Mouse (Mus musculus): ENCODE measurements at regions not wholly inside any gene's neighbourhood (a gene's known extent, or its start where the extent isn't known, plus 50 kb on each side); places are given as distances from the start of the nearest gene placed in this dataset.

DNA sequence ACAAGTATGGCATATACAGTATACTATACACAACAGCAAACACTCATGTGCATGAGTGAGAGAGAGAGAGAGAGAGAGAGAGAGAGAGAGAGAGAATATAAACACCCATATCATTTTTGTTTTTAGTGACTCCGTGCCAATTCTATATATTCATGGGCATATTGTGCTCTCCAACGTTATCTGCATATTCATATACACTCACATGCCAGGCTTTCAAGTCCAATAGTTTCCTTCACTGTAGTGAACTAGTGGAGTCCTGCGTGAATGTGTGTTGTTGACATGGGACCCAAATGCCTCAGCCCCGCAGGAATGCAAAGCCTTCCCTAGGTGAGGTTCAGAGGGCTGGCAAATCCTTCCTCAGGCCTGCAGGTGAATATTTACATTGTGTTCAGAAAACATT lies 53.4 kb upstream of the Nab1 start:
- no peak for DNase-seq

DNA sequence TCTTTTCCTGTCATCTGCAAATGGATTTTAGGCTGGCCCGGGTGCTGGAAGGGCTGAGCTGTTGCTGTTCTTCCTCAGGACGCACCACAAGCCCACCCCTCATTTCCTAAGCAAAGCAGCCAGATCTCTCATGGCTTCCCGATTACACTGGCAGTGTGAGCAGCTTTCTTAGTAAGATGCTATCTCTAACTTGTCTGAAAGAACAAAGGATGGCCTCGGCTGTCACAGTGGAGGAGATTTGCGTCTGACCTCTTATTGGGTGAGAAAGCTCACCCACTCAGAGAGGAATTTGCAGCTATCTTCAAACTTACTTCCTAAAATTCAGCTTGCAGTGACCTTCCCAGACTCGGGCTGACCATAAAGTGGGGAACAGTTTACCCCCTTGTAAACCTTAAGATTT lies 64.7 kb upstream of the Nemp2 start:
- DNase-seq: no peak

DNA sequence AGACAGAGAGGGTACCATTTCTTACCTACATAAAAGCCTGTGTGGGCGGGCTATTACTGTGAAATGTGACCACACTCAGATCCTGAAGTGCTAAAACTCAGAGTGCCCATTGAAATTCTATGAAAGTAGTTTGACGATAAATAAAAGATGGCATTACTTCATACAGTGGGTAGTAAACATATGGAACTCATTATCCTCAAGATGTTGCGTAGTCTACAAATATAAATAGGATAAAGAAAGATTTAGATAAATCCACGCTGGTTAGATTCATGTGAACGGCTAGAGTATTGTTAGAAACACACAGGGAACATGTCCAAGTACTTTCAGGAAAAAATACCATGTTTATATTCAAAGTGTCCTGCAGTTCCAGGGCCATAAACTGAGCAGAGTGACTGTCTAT lies 58.8 kb upstream of the Nemp2 start:
- DNase-seq: no peak

DNA sequence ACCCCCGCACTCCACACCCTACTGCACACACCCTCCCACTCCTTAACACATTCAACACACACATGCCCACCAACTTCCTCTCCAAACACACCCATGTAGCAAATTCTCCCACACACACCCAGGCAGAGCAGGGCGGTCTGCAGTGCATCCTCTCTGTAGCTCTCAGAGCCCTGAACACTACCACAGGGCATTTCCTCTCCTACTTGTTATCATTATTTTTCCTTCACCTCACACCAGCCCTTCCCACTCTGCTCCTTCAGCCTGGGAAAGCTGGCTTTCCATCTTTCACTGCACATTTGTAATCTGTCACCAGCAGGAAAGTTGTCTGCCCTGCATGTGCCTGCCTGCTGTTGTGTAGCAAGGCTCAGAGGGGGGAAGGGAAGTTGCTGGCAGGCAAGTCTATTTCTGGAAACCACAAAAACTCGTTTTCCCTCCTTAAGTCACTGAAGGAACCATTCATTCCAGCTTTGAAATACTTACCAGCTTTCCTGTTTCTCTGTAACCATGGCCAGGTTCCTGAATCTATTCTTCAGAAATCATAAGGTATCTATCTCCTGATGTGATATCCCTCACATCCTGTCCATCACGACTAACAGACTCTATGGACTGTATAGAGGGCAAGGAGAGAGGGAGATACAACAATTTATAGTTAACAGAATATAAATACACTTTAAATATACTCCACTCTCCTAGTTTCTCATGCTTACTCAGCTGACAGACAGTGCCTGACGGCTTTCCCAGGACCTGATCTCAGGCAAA lies 52.0 kb upstream of the Nemp2 start:
- peak; percentile 28 to 32 for DNase-seq

DNA sequence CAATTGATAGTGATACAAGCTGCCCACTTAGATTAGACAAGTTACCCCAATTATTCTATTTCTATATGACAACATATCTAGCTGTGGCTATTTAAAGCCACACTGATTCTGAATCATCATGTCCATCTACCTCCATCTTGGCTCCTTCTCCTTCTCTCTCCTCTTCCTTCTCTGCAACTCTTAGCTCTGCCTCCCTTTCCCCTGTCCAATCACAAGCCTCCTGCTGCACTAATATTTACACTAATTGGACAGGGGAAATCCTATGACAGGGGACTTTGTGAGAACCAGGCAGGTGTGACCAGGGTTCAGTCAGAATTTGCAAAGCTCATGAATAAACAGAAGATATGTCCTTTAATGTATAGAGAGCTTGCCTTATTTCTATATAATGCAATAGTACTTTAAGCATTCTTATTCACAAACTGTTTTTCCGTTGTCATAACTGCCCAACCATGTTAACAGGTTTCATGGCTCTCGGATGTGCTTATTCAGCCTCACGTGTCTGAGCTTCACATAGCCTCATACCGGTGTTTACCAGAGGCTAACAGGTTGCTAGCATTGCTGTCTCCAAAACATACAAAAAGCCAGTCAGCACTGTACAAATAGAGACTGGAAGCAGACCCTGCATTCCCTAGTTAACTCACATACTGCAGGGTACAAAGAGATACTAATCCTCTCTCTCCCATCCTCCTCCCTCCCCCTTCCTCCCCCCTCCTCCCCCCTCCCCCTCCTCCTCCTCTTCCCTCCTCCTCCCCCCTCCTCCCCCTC lies 50.2 kb upstream of the Nemp2 start:
- no peak for DNase-seq
